Mouse (Mus musculus): Measurements from ENCODE around the gene Aip. TPM values are rescaled to one million over a fixed set of nuclear protein-coding genes. Genes with fewer than 3 reads are reported as not detected.

Aip gene
- polyA plus RNA-seq, 1 experiment from 2014 or later: 26.8 TPM

Other genes starting within 250 kb of the Aip start
- gene Tcirg1, start 218.7 kb downstream of the Aip start, polyA plus RNA-seq (2015; fragmentation: Nextera tagmentation; extraction: Ambion mirVana): 28.1 and 29.7 TPM in 2 replicates
- gene Ndufs8, start 213.1 kb downstream of the Aip start, polyA plus RNA-seq (2015; fragmentation: Nextera tagmentation; extraction: Ambion mirVana): 165 and 167 TPM in 2 replicates
- 9.5 TPM in 2 replicates for gene Aldh3b1, start 196.1 kb downstream of the Aip start, polyA plus RNA-seq (2015; fragmentation: Nextera tagmentation; extraction: Ambion mirVana)
- 42.6 and 48.1 TPM in 2 replicates for gene Unc93b1, start 190.7 kb downstream of the Aip start, polyA plus RNA-seq (2015; fragmentation: Nextera tagmentation; extraction: Ambion mirVana)
- 0.04 and 0.13 TPM in 2 replicates for gene Aldh3b3, start 167.2 kb downstream of the Aip start, polyA plus RNA-seq (2015; fragmentation: Nextera tagmentation; extraction: Ambion mirVana)
- 0.09 and 0.11 TPM in 2 replicates for gene Aldh3b2, start 153.5 kb downstream of the Aip start, polyA plus RNA-seq (2015; fragmentation: Nextera tagmentation; extraction: Ambion mirVana)
- 19.3 and 22.0 TPM in 2 replicates for gene Acy3, start 139.3 kb downstream of the Aip start, polyA plus RNA-seq (2015; fragmentation: Nextera tagmentation; extraction: Ambion mirVana)
- not detected in 2 replicates for gene Tbx10, start 133.1 kb downstream of the Aip start, polyA plus RNA-seq (2015; fragmentation: Nextera tagmentation; extraction: Ambion mirVana)
- gene Nudt8, start 125.3 kb downstream of the Aip start, polyA plus RNA-seq (2015; fragmentation: Nextera tagmentation; extraction: Ambion mirVana): 22.0 and 23.0 TPM in 2 replicates
- gene Gm49405, start 125.2 kb downstream of the Aip start, polyA plus RNA-seq (2015; fragmentation: Nextera tagmentation; extraction: Ambion mirVana): 0.26 and 0.49 TPM in 2 replicates
- 0.36 and 0.74 TPM in 2 replicates for gene Doc2g, start 122.5 kb downstream of the Aip start, polyA plus RNA-seq (2015; fragmentation: Nextera tagmentation; extraction: Ambion mirVana)
- gene Ndufv1, start 113.1 kb downstream of the Aip start, polyA plus RNA-seq (2015; fragmentation: Nextera tagmentation; extraction: Ambion mirVana): 171 and 172 TPM in 2 replicates
- 428 and 442 TPM in 2 replicates for gene Gstp1, start 87.9 kb downstream of the Aip start, polyA plus RNA-seq (2015; fragmentation: Nextera tagmentation; extraction: Ambion mirVana)
- 5.8 and 6.4 TPM in 2 replicates for gene Gstp2, start 79.8 kb downstream of the Aip start, polyA plus RNA-seq (2015; fragmentation: Nextera tagmentation; extraction: Ambion mirVana)
- gene Gstp3, start 66.3 kb downstream of the Aip start, polyA plus RNA-seq (2015; fragmentation: Nextera tagmentation; extraction: Ambion mirVana): 64.5 and 67.3 TPM in 2 replicates
- 0.38 and 0.43 TPM in 2 replicates for gene Cabp2, start 44.3 kb downstream of the Aip start, polyA plus RNA-seq (2015; fragmentation: Nextera tagmentation; extraction: Ambion mirVana)
- 91.2 and 91.9 TPM in 2 replicates for gene Cdk2ap2, start 28.7 kb downstream of the Aip start, polyA plus RNA-seq (2015; fragmentation: Nextera tagmentation; extraction: Ambion mirVana)
- gene Pitpnm1, start 25.9 kb downstream of the Aip start, polyA plus RNA-seq (2015; fragmentation: Nextera tagmentation; extraction: Ambion mirVana): 6.6 and 7.4 TPM in 2 replicates
- gene Gpr152, start 13.9 kb upstream of the Aip start, polyA plus RNA-seq (2015; fragmentation: Nextera tagmentation; extraction: Ambion mirVana): not detected in 2 replicates
- gene Cabp4, start 18.2 kb upstream of the Aip start, polyA plus RNA-seq (2015; fragmentation: Nextera tagmentation; extraction: Ambion mirVana): 0.11 and 0.15 TPM in 2 replicates
- gene Coro1b, start 22.8 kb upstream of the Aip start, polyA plus RNA-seq (2015; fragmentation: Nextera tagmentation; extraction: Ambion mirVana): 63.0 and 64.4 TPM in 2 replicates
- gene Ptprcap, start 27.7 kb upstream of the Aip start, polyA plus RNA-seq (2015; fragmentation: Nextera tagmentation; extraction: Ambion mirVana): 35.7 and 35.8 TPM in 2 replicates
- gene Rps6kb2, start 37.5 kb upstream of the Aip start, polyA plus RNA-seq (2015; fragmentation: Nextera tagmentation; extraction: Ambion mirVana): 22.1 and 23.0 TPM in 2 replicates
- gene Carns1, start 49.6 kb upstream of the Aip start, polyA plus RNA-seq (2015; fragmentation: Nextera tagmentation; extraction: Ambion mirVana): 0.73 and 0.90 TPM in 2 replicates
- gene Tbc1d10c, start 65.4 kb upstream of the Aip start, polyA plus RNA-seq (2015; fragmentation: Nextera tagmentation; extraction: Ambion mirVana): 8.4 and 9.9 TPM in 2 replicates
- 269 and 284 TPM in 2 replicates for gene Ppp1ca, start 66.2 kb upstream of the Aip start, polyA plus RNA-seq (2015; fragmentation: Nextera tagmentation; extraction: Ambion mirVana)
- gene Rad9a, start 75.8 kb upstream of the Aip start, polyA plus RNA-seq (2015; fragmentation: Nextera tagmentation; extraction: Ambion mirVana): 8.0 and 9.0 TPM in 2 replicates
- 0.91 and 1.1 TPM in 2 replicates for gene Clcf1, start 88.4 kb upstream of the Aip start, polyA plus RNA-seq (2015; fragmentation: Nextera tagmentation; extraction: Ambion mirVana)
- gene AC109138.7, start 88.5 kb upstream of the Aip start, polyA plus RNA-seq (2015; fragmentation: Nextera tagmentation; extraction: Ambion mirVana): not detected in 2 replicates
- gene Pold4, start 106.0 kb upstream of the Aip start, polyA plus RNA-seq (2015; fragmentation: Nextera tagmentation; extraction: Ambion mirVana): 28.5 and 31.1 TPM in 2 replicates
- gene Ssh3, start 143.3 kb upstream of the Aip start, polyA plus RNA-seq (2015; fragmentation: Nextera tagmentation; extraction: Ambion mirVana): 3.3 and 3.4 TPM in 2 replicates
- gene Ankrd13d, start 157.3 kb upstream of the Aip start, polyA plus RNA-seq (2015; fragmentation: Nextera tagmentation; extraction: Ambion mirVana): 0.54 and 0.92 TPM in 2 replicates
- 11.9 and 14.8 TPM in 2 replicates for gene Grk2, start 180.4 kb upstream of the Aip start, polyA plus RNA-seq (2015; fragmentation: Nextera tagmentation; extraction: Ambion mirVana)

Data from liver, postnatal 0 days (tissue).